Mouse (Mus musculus): ENCODE results near the gene B230219D22Rik. TPM values are rescaled to one million over a fixed set of nuclear protein-coding genes. Genes with fewer than 3 reads are reported as not detected.

The B230219D22Rik gene
- polyA plus RNA-seq, 1 experiment from 2014 or later = 40.7 TPM

DNA sequence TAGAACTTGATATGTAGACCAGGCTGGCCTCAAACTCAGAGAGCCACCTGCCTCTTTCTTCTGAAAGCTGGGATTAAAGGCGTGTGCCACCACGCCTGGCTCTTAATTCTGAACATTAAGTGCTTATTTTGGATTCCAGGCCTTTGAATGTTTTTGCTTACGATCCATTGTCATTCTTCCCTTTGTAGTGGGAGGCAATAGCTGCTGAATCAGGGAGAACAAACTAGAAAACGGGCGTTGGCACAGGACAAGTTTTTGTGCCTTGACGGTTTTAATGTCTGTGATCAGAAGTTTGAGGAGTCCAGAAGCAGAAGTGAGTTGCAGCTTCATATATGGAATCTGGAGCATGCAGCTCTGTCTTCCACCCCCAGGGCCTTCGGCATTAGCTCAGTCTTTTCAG lies 37.8 kb downstream of the B230219D22Rik start:
- no peak overlapping the region for H3K9ac ChIP-seq (ENCODE audit: low read depth, low read length)

GRCm38 (mm10) chr13:55732121-55732520 lies 39.2 kb downstream of the B230219D22Rik start:
- Histone ChIP-seq H3K9me3 (replicated peaks; ENCODE audit: low read length) (no peaks in the 10 kb centered on the region), H3K4me3 (replicated peaks; ENCODE audit: low read depth, low read length) (no peak overlapping the region), H3K27ac (no peak overlapping the region), H3K9ac (ENCODE audit: low read depth, low read length) (no peak overlapping the region), H3K36me3 (ENCODE audit: insufficient read depth, low read length) (no peaks in the 10 kb centered on the region), H3K27me3 (ENCODE audit: insufficient read depth, low read length) (no peaks in the 10 kb centered on the region), H3K4me1 (replicated peaks; ENCODE audit: insufficient read depth, low read length) (no peaks in the 10 kb centered on the region), H3K4me2 (ENCODE audit: low read length) (no peak overlapping the region)
- no peak for ATAC-seq (replicated peaks; ENCODE audit: low FRiP score, low read depth)
- DNase-seq (ENCODE audit: low spot score) = no peak
- 86% methylated on average over 2 of the region's 2 CpGs for WGBS
- TF ChIP-seq CTCF (IDR thresholded peaks at IDR 0.05; ENCODE audit: low read depth) = no peak

More for the DNA sequence above, 37.8 kb downstream of the B230219D22Rik start:
- Histone ChIP-seq H3K9me3 (replicated peaks; ENCODE audit: low read length) (no peaks in the 10 kb centered on the region), H3K27me3 (ENCODE audit: insufficient read depth, low read length) (no peaks in the 10 kb centered on the region), H3K27ac (no peak overlapping the region), H3K4me2 (ENCODE audit: low read length) (no peak overlapping the region), H3K36me3 (ENCODE audit: insufficient read depth, low read length) (no peaks in the 10 kb centered on the region), H3K4me3 (replicated peaks; ENCODE audit: low read depth, low read length) (no peak overlapping the region), H3K4me1 (replicated peaks; ENCODE audit: insufficient read depth, low read length) (no peaks in the 10 kb centered on the region)
- 88% methylated on average over 7 of the region's 7 CpGs for WGBS
- no peak for TF ChIP-seq CTCF (IDR thresholded peaks at IDR 0.05; ENCODE audit: low read depth)
- DNase-seq (ENCODE audit: low spot score) = no peak
- ATAC-seq (replicated peaks; ENCODE audit: low FRiP score, low read depth) = no peak

GRCm38 (mm10) chr13:55733628-55734502 lies 40.9 kb downstream of the B230219D22Rik start:
- ATAC-seq (replicated peaks; ENCODE audit: low FRiP score, low read depth) (no peak), DNase-seq (ENCODE audit: low spot score) (no peak)
- TF ChIP-seq CTCF (IDR thresholded peaks at IDR 0.05; ENCODE audit: low read depth) = no peak
- H3K4me3 ChIP-seq (replicated peaks; ENCODE audit: low read depth, low read length) = no peak overlapping the region
- H3K4me1 ChIP-seq (replicated peaks; ENCODE audit: insufficient read depth, low read length) = no peaks in the 10 kb centered on the region
- no peak overlapping the region for H3K27ac ChIP-seq
- no peaks in the 10 kb centered on the region for H3K36me3 ChIP-seq (ENCODE audit: insufficient read depth, low read length)
- no peak overlapping the region for H3K9ac ChIP-seq (ENCODE audit: low read depth, low read length)
- WGBS = 53% methylated on average over 22 of the region's 22 CpGs
- no peaks in the 10 kb centered on the region for H3K9me3 ChIP-seq (replicated peaks; ENCODE audit: low read length)
- no peaks in the 10 kb centered on the region for H3K27me3 ChIP-seq (ENCODE audit: insufficient read depth, low read length)
- no peak overlapping the region for H3K4me2 ChIP-seq (ENCODE audit: low read length)

DNA sequence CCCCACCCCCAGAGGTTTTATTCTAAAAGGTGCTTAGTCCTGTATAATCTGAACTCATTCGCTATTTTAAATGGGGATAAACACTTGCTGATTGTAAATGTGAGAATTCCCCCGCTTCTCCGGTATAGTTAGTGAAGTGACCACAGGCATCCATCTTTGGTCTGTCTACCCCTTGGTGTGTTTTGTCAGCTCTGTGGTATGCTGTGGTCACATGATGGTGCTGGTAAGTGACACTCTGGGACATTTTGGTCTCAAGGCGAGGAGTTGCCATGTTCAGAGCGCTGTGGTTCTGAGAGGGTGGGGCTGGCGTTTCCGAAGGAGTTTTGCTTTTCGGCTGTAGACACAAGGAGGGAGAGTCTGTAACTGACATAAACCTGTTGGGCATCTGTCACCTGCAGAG lies 45.0 kb downstream of the B230219D22Rik start:
- DNase-seq (ENCODE audit: low spot score) = no peak
- Histone ChIP-seq H3K9ac (ENCODE audit: low read depth, low read length) (no peak overlapping the region), H3K9me3 (replicated peaks; ENCODE audit: low read length) (no peaks in the 10 kb centered on the region), H3K4me1 (replicated peaks; ENCODE audit: insufficient read depth, low read length) (no peaks in the 10 kb centered on the region), H3K27ac (no peak overlapping the region), H3K4me2 (ENCODE audit: low read length) (no peak overlapping the region), H3K27me3 (ENCODE audit: insufficient read depth, low read length) (no peaks in the 10 kb centered on the region), H3K36me3 (ENCODE audit: insufficient read depth, low read length) (no peaks in the 10 kb centered on the region), H3K4me3 (replicated peaks; ENCODE audit: low read depth, low read length) (no peak overlapping the region)
- no peak for ATAC-seq (replicated peaks; ENCODE audit: low FRiP score, low read depth)
- 84% methylated on average over 8 of the region's 8 CpGs for WGBS
- TF ChIP-seq CTCF (IDR thresholded peaks at IDR 0.05; ENCODE audit: low read depth) = no peak

DNA sequence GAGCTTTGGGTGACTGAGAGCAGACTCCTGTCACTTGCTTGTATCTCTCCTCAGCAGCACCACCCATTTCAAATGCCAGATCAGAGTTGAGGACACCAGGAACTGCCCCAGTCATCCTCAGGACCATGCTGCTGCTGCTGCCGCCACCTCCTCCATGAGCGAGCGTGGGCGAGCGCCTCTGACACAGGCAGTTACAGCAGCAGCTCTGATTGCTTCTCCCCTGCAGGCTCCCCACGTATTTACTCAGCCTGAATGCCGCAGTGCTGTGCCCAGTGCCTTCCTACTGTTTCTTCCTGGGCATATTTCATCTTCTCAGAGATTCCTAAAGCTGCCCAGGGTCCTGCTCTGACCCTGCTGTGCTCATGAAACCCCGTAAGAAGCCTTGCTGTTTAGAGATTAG lies 49.4 kb downstream of the B230219D22Rik start:
- H3K27me3 ChIP-seq (ENCODE audit: insufficient read depth, low read length) = no peaks in the 10 kb centered on the region
- ATAC-seq (replicated peaks; ENCODE audit: low FRiP score, low read depth) (0 out of 2 replicates have a peak, but pooled peaks have one; percentile 33), DNase-seq (ENCODE audit: low spot score) (peak; percentile 55)
- no peak overlapping the region for H3K4me3 ChIP-seq (replicated peaks; ENCODE audit: low read depth, low read length)
- no peak overlapping the region for H3K9ac ChIP-seq (ENCODE audit: low read depth, low read length)
- TF ChIP-seq CTCF (IDR thresholded peaks at IDR 0.05; ENCODE audit: low read depth) = no peak
- H3K4me1 ChIP-seq (replicated peaks; ENCODE audit: insufficient read depth, low read length) = no peaks in the 10 kb centered on the region
- 35% methylated on average over 8 of the region's 8 CpGs for WGBS
- no peak overlapping the region for H3K27ac ChIP-seq
- no peaks in the 10 kb centered on the region for H3K36me3 ChIP-seq (ENCODE audit: insufficient read depth, low read length)
- no peak overlapping the region for H3K4me2 ChIP-seq (ENCODE audit: low read length)
- no peaks in the 10 kb centered on the region for H3K9me3 ChIP-seq (replicated peaks; ENCODE audit: low read length)

Other genes starting within 250 kb of the B230219D22Rik start
- gene Grk6, start 248.1 kb upstream of the B230219D22Rik start, polyA plus RNA-seq (2015; fragmentation: Nextera tagmentation; extraction: Ambion mirVana) = 29.5 and 29.8 TPM in 2 replicates
- 0.63 and 0.75 TPM in 2 replicates for gene Prr7, start 228.9 kb upstream of the B230219D22Rik start, polyA plus RNA-seq (2015; fragmentation: Nextera tagmentation; extraction: Ambion mirVana)
- 104 and 125 TPM in 2 replicates for gene Dbn1, start 205.0 kb upstream of the B230219D22Rik start, polyA plus RNA-seq (2015; fragmentation: Nextera tagmentation; extraction: Ambion mirVana)
- 112 and 124 TPM in 2 replicates for gene Pdlim7, start 179.4 kb upstream of the B230219D22Rik start, polyA plus RNA-seq (2015; fragmentation: Nextera tagmentation; extraction: Ambion mirVana)
- gene Dok3, start 163.8 kb upstream of the B230219D22Rik start, polyA plus RNA-seq (2015; fragmentation: Nextera tagmentation; extraction: Ambion mirVana) = 1.7 and 1.8 TPM in 2 replicates
- 60.1 and 60.3 TPM in 2 replicates for gene Ddx41, start 156.5 kb upstream of the B230219D22Rik start, polyA plus RNA-seq (2015; fragmentation: Nextera tagmentation; extraction: Ambion mirVana)
- gene Fam193b, start 122.0 kb upstream of the B230219D22Rik start, polyA plus RNA-seq (2015; fragmentation: Nextera tagmentation; extraction: Ambion mirVana) = 23.9 and 24.9 TPM in 2 replicates
- 136 and 160 TPM in 2 replicates for gene Tmed9, start 119.4 kb upstream of the B230219D22Rik start, polyA plus RNA-seq (2015; fragmentation: Nextera tagmentation; extraction: Ambion mirVana)
- 20.1 and 22.8 TPM in 2 replicates for gene B4galt7, start 93.2 kb upstream of the B230219D22Rik start, polyA plus RNA-seq (2015; fragmentation: Nextera tagmentation; extraction: Ambion mirVana)
- gene Caml, start 70.1 kb upstream of the B230219D22Rik start, polyA plus RNA-seq (2015; fragmentation: Nextera tagmentation; extraction: Ambion mirVana) = 50.6 and 53.0 TPM in 2 replicates
- 27.4 and 28.3 TPM in 2 replicates for gene Ddx46, start 58.1 kb upstream of the B230219D22Rik start, polyA plus RNA-seq (2015; fragmentation: Nextera tagmentation; extraction: Ambion mirVana)
- gene Txndc15, start 21.5 kb downstream of the B230219D22Rik start, polyA plus RNA-seq (2015; fragmentation: Nextera tagmentation; extraction: Ambion mirVana) = 94.5 and 102 TPM in 2 replicates
- 64.7 and 68.5 TPM in 2 replicates for gene Pcbd2, start 34.2 kb downstream of the B230219D22Rik start, polyA plus RNA-seq (2015; fragmentation: Nextera tagmentation; extraction: Ambion mirVana)
- 0.10 and 0.14 TPM in 2 replicates for gene Catsper3, start 91.4 kb downstream of the B230219D22Rik start, polyA plus RNA-seq (2015; fragmentation: Nextera tagmentation; extraction: Ambion mirVana)
- gene Pitx1, start 143.1 kb downstream of the B230219D22Rik start, polyA plus RNA-seq (2015; fragmentation: Nextera tagmentation; extraction: Ambion mirVana) = 0.08 TPM in 1 of 2 replicates, not detected in the other